Mouse (Mus musculus) retina, adult 2 months (tissue): ENCODE data around the gene Gpc6.

ENCODE experiments used
- DNase-seq: peaks from one replicate; pipeline ENCODE4 v3.0.0-alpha.2; 2012; ENCODE audit warnings: low read depth, low spot score

The Gpc6 gene

DNA sequence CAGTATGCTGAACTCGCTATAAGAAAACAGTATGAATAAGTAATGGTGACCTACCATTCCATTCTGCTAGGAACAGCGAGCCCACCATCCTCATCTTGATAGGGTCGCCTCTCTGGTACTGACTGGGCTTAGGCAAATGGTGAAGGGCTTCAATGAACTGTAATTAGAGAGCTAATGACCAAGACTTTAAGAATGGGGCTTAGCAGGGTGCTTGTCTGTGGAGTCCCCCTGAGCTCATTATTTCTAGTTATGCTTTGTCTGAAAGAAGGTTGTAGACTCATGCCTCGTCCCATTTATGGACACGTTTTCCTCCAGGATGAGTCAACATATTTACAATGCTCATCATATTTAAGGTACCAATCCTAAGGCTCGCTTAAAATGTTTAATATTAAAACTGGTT is 313.1 kb downstream of the Gpc6 start:
- DNase-seq: no peak

DNA sequence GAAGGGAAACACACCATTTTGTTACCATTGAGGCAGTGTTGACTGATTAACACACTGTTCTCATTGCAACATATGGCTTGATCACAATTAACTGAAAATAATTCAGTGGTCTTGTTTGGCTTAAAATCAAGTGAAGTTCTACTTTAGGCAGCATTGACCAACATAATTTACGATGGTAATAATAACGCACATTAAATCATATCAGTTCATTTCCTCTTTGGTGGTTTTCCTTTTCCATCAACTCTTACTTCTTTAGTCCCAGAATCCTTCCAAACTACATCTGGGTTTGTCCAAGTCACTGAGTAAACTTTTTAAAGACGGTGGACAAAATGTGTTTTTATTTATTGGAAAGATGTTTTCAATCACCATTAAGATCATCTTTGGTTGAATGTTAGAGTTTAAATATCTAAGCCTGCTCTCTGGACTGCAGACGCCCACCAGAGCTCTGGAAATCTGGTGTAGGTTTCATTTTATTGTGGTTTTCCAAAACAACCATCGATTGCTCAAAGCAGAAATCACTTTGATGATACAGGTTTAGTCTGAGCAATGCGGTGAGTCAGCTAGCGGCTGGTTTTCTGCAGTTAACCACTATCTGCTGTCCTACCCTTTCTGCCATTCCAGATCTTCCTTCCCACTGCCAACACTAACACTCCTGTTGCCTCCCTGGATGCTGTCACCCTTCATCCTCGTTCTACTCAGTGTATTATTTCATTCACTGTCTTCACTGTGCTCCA is 314.7 kb downstream of the Gpc6 start:
- no peak for DNase-seq

GRCm38 (mm10) chr14:117245631-117246030 is 320.5 kb downstream of the Gpc6 start:
- DNase-seq: no peak

DNA sequence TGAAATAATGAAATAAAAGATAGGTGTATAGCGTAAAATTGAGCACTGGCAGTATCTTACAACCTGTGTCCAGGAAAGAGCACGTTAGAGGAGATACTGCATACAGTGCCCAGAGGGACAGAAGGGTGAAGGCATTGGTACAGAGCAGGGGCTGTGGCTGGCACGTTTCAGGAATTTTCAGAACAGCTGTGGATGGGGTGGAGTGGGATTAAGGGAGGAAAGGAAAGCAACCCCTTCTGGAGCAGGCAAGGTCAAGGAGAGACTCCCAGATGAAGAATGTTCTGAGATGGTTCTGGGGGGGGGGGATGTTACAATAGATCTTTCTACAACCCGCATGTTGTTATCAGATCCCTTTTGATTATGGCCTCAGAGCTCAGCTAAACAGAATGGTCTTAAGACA is 331.1 kb downstream of the Gpc6 start:
- DNase-seq: no peak

- no peak for DNase-seq
Observed at GRCm38 (mm10) chr14:117265653-117266052, 340.5 kb downstream of the Gpc6 start.

GRCm38 (mm10) chr14:117267823-117268601 is 342.9 kb downstream of the Gpc6 start:
- no peak for DNase-seq

DNA sequence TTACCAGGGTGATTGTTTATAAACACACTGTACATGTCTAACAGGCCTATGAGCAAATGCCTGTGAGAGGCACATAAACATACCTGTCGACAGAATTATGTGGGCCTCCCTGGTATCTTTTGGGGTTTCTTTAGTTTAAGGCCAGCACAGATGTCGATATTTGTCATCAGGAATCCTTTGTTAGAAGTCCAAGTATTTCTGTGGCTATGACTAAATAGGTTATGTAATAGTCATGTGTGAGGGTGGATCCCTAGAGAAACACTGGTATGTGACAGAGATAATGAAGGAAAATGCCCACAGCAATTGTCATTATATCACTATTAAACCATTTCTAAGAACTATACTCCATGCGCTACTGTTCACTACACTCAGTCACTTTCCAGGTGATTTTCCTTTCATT is 358.5 kb downstream of the Gpc6 start:
- DNase-seq: no peak

GRCm38 (mm10) chr14:117293746-117294145 is 368.6 kb downstream of the Gpc6 start:
- no peak for DNase-seq

GRCm38 (mm10) chr14:117296207-117296838 is 371.2 kb downstream of the Gpc6 start:
- DNase-seq: no peak

DNA sequence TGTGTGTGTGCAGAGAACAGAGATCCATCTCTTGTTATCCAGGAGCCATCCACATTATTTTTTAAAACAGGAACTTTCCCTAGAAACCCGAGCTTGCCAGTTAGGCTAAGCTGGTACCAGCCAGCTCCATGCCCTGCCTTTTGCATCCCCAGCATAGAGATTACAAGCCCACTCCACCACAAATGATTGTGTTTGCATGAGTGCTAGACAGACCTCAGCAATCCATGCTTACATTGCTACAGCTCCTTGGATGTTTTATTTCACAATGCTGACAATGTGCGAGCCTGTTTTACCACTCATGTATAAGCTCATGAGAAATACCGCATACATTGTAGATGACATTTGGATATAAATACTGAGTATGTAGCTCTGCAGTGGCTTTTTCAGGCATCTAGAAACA is 375.9 kb downstream of the Gpc6 start:
- no peak for DNase-seq

GRCm38 (mm10) chr14:117303901-117304722 is 379.0 kb downstream of the Gpc6 start:
- DNase-seq: no peak

DNA sequence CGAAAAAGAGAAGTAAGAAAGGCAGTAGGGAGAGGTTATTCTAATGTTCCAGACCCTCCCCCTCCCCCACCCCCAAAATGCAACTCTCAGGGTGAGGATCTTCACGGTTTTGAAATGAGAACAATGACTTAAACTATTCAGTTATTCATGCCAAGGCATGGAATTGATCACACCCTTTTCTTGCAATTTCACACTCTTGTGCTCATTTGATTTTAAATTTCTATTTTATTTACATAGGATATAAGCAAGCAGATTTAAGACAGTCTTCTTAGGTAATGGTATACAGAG is 379.6 kb downstream of the Gpc6 start:
- no peak for DNase-seq

- DNase-seq: no peak
Observed at GRCm38 (mm10) chr14:117309997-117310520, 384.9 kb downstream of the Gpc6 start.

- no peak for DNase-seq
Observed at GRCm38 (mm10) chr14:117324214-117324613, 399.1 kb downstream of the Gpc6 start.

DNA sequence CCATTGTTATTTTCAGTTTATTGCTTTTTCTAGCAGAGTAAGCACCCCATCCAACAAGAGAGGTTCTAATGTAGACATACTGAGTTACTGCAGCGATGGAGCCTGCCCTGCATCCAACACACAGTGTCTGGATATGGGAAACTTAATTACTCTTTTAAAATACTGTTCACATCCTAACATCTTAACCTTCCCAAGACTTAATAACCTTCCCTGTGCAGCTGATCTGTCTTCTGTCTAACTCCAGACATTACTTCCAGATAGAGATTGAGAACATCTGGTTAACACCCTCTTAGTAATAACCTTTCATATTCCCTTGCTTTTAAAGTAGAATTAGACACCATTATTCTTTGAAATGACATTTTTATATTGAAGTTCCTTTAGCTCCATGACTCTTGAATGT is 407.1 kb downstream of the Gpc6 start:
- no peak for DNase-seq

- DNase-seq: no peak
Observed at GRCm38 (mm10) chr14:117337271-117337670, 412.2 kb downstream of the Gpc6 start.

GRCm38 (mm10) chr14:117340549-117340948 is 415.4 kb downstream of the Gpc6 start:
- DNase-seq: no peak

GRCm38 (mm10) chr14:117344505-117344904 is 419.4 kb downstream of the Gpc6 start:
- DNase-seq: no peak

- no peak for DNase-seq
Observed at GRCm38 (mm10) chr14:117346372-117346885, 421.3 kb downstream of the Gpc6 start.

GRCm38 (mm10) chr14:117351296-117351695 is 426.2 kb downstream of the Gpc6 start:
- DNase-seq: no peak

GRCm38 (mm10) chr14:117361155-117361964 is 436.2 kb downstream of the Gpc6 start:
- no peak for DNase-seq
